Mouse (Mus musculus): ENCODE data around the gene Hist1h4b. TPM values are rescaled to one million over a fixed set of nuclear protein-coding genes. Genes with fewer than 3 reads are reported as not detected.

Gene Hist1h4b
- total RNA-seq, 2 experiments from 2014 or later: 298 to 366 TPM

GRCm38 (mm10) chr13:23799405-23799804, 42.6 kb downstream of the Hist1h4b start:
- DNase-seq (ENCODE audit: low spot score in 2 of 2): no peak

DNA sequence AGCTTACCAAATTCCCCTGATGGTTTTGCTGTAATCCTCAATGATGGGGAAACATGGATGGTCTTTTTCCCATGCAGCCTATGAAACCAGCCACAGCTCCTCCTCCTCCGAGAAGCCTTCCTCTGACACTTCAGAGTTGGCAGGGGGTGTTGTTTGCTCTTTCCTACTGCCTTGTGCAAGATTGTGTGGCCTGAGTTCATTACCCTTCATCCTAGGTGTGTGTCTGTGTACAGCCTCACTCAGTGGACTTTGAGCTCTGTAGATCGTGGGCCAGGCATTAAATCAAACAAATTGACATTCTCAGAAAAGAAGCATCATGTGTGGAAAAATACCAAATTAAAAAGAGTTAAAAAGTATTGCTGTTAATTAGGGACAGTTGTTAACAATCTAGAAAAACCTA, 47.7 kb downstream of the Hist1h4b start:
- no peak for DNase-seq (ENCODE audit: low spot score in 2 of 2)

DNA sequence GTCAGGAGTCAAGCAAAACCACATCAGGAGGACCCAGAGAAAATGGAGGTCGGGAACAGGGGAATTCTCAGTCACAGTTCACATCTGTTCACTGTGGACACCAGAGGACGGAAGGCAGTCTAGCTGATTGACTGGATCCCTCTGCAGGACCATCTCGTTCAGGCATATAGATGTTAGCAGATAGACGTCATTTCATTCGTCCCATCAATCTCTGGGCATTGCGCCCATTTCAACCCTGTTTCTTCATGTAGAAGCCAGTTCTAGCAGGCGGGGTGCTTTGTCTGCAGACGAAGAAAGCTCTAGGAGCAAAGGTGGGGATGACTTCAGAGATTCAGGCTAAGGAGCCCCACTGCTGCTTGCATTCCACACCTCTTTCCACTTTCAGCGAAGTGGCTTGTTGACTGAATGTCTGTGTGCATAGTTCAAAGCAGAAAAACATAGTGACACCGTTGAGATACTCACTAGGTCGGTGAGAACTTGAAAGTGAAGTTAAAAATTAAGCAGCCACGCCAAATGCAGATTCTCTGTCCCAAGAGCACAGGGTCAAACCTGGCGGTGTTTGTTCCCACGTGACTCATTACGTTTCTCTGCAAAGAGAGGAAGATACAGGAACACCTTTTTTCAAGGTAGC, 49.7 kb downstream of the Hist1h4b start, which contains the start of gene Slc17a2:
Gene Slc17a2 (plus strand): TSS at position 572 of the 631 bp plus-strand sequence.
- no peak for DNase-seq (ENCODE audit: low spot score in 2 of 2)

Small RNA genes lying within 50 kb of the gene (microRNA-seq; reads per million reads assigned to microRNA genes)
- gene Gm44314: not detected
- gene Gm44484: not detected

Other genes with a start within 250 kb of the Hist1h4b start
- gene Hist1h4h, start 226.0 kb upstream of the Hist1h4b start, total RNA-seq (2021): 100 to 1,000 TPM; 761 to 939 TPM
- 100 to 1,000 TPM; 329 to 395 TPM for gene Hist1h2af, start 223.1 kb upstream of the Hist1h4b start, total RNA-seq (2021)
- 100 to 1,000 TPM; 100 to 143 TPM for gene Hist1h3g, start 221.6 kb upstream of the Hist1h4b start, total RNA-seq (2021)
- 10 to 100 TPM; 18.5 to 24.9 TPM for gene Hist1h2bh, start 213.6 kb upstream of the Hist1h4b start, total RNA-seq (2021)
- gene Hist1h3f, start 213.0 kb upstream of the Hist1h4b start, total RNA-seq (2021): 100 to 1,000 TPM in 1 of 2 experiments, 10 to 100 TPM in 1; 92.1 to 134 TPM
- gene Hist1h4f, start 205.4 kb upstream of the Hist1h4b start, total RNA-seq (2021): 100 to 1,000 TPM; 613 to 773 TPM
- 10 to 100 TPM; 34.6 to 45.9 TPM for gene Hist1h1d, start 203.8 kb upstream of the Hist1h4b start, total RNA-seq (2021)
- 100 to 1,000 TPM; 232 to 273 TPM for gene Hist1h3e, start 194.6 kb upstream of the Hist1h4b start, total RNA-seq (2021)
- gene Hist1h2ae, start 185.8 kb upstream of the Hist1h4b start, total RNA-seq (2021): 10 to 100 TPM; 63.6 to 92.7 TPM
- 100 to 1,000 TPM; 491 to 581 TPM for gene Hist1h2bg, start 185.6 kb upstream of the Hist1h4b start, total RNA-seq (2021)
- 100 to 1,000 TPM; 240 to 292 TPM for gene Hist1h2bf, start 182.8 kb upstream of the Hist1h4b start, total RNA-seq (2021)
- 10 to 100 TPM; 51.6 to 79.2 TPM for gene Hist1h2ad, start 182.6 kb upstream of the Hist1h4b start, total RNA-seq (2021)
- gene Hist1h3d, start 181.2 kb upstream of the Hist1h4b start, total RNA-seq (2021): 10 to 100 TPM; 55.2 to 69.3 TPM
- gene Hist1h4d, start 175.4 kb upstream of the Hist1h4b start, total RNA-seq (2021): 100 to 1,000 TPM; 302 to 338 TPM
- gene Hist1h2be, start 135.9 kb upstream of the Hist1h4b start, total RNA-seq (2021): 10 to 100 TPM; 40.8 to 47.6 TPM
- gene Hist1h1e, start 134.5 kb upstream of the Hist1h4b start, total RNA-seq (2021): 100 to 1,000 TPM; 307 to 345 TPM
- 10 to 100 TPM; 12.7 to 14.2 TPM for gene Hist1h2ac, start 73.1 kb upstream of the Hist1h4b start, total RNA-seq (2021)
- 10 to 100 TPM; 71.7 to 84.0 TPM for gene Hist1h2bc, start 72.8 kb upstream of the Hist1h4b start, total RNA-seq (2021)
- 1 to 10 TPM; 1.3 to 1.6 TPM for gene Hist1h1t, start 61.2 kb upstream of the Hist1h4b start, total RNA-seq (2021)
- 100 to 1,000 TPM; 206 to 241 TPM for gene Hist1h4c, start 58.6 kb upstream of the Hist1h4b start, total RNA-seq (2021)
- gene Hfe, start 46.2 kb upstream of the Hist1h4b start, total RNA-seq (2021): 1 to 10 TPM; 5.9 to 6.6 TPM
- gene Hist1h1c, start 18.2 kb upstream of the Hist1h4b start, total RNA-seq (2021): 100 to 1,000 TPM; 462 to 585 TPM
- gene Hist1h3c, start 11.4 kb upstream of the Hist1h4b start, total RNA-seq (2021): 100 to 1,000 TPM; 162 to 207 TPM
- 100 to 1,000 TPM; 215 to 270 TPM for gene Hist1h2bb, start 10.3 kb upstream of the Hist1h4b start, total RNA-seq (2021)
- gene Hist1h2ab, start 5.9 kb upstream of the Hist1h4b start, total RNA-seq (2021): 100 to 1,000 TPM; 390 to 456 TPM
- gene Hist1h3b, start 4.7 kb upstream of the Hist1h4b start, total RNA-seq (2021): 100 to 1,000 TPM; 433 to 519 TPM
- gene Hist1h4a, start 4.2 kb downstream of the Hist1h4b start, total RNA-seq (2021): 100 to 1,000 TPM; 369 to 391 TPM
- 100 to 1,000 TPM; 353 to 457 TPM for gene Hist1h3a, start 5.4 kb downstream of the Hist1h4b start, total RNA-seq (2021)
- gene Hist1h1a, start 6.7 kb downstream of the Hist1h4b start, total RNA-seq (2021): 100 to 1,000 TPM; 271 to 321 TPM
- not detected for gene Trim38, start 12.9 kb downstream of the Hist1h4b start, total RNA-seq (2021)
- under 1 TPM in 1 of 2 experiments, not detected in 1; 0.31 TPM for gene Slc17a2, start 50.0 kb downstream of the Hist1h4b start, total RNA-seq (2021)
- under 1 TPM; 0.17 to 0.18 TPM for gene Slc17a3, start 82.4 kb downstream of the Hist1h4b start, total RNA-seq (2021)
- not detected for gene Slc17a1, start 110.7 kb downstream of the Hist1h4b start, total RNA-seq (2021)
- gene Slc17a4, start 158.0 kb downstream of the Hist1h4b start, total RNA-seq (2021): not detected
- not detected for gene Hist1h2ba, start 177.1 kb downstream of the Hist1h4b start, total RNA-seq (2021)
- gene Hist1h2aa, start 177.4 kb downstream of the Hist1h4b start, total RNA-seq (2021): not detected
- gene Scgn, start 234.2 kb downstream of the Hist1h4b start, total RNA-seq (2021): not detected

Measured in gastrocnemius, postnatal 4 days (tissue).